Mouse (Mus musculus): ENCODE results near the gene Fam78b. TPM values are rescaled to one million over a fixed set of nuclear protein-coding genes. Genes with fewer than 3 reads are reported as not detected.

The Fam78b gene
- polyA plus RNA-seq, 1 experiment: 0.84 TPM

- TF ChIP-seq CTCF (IDR thresholded peaks at IDR 0.05; ENCODE audit: low read depth, low read length): no peak
- no peak for TF ChIP-seq EP300 (IDR thresholded peaks at IDR 0.05; ENCODE audit: insufficient read depth, low read depth, low read length)
- TF ChIP-seq POLR2A (IDR thresholded peaks at IDR 0.05; ENCODE audit: insufficient read depth, low read length): no peak
- H3K27me3 ChIP-seq (ENCODE audit: control insufficient read depth, insufficient read depth, low read length, poor library complexity, severe bottlenecking): no peaks in the 10 kb centered on the region
- peaks cover 6% of the 10 kb centered on the region for H3K4me1 ChIP-seq (ENCODE audit: control insufficient read depth, insufficient read depth, low read length)
- H3K36me3 ChIP-seq (ENCODE audit: control insufficient read depth, insufficient read depth, low read length, poor library complexity, severe bottlenecking): no peaks in the 10 kb centered on the region
- no peaks in the 10 kb centered on the region for H3K9me3 ChIP-seq (replicated peaks; ENCODE audit: control insufficient read depth, insufficient read depth, low read length, poor library complexity, severe bottlenecking)
- no peak overlapping the region for H3K9ac ChIP-seq (ENCODE audit: low read depth, poor library complexity, severe bottlenecking)
- no peak overlapping the region for H3K4me3 ChIP-seq (ENCODE audit: low read depth, low read length)
- H3K27ac ChIP-seq (ENCODE audit: insufficient read depth, low read length): no peak overlapping the region
Measured at GRCm38 (mm10) chr1:167042558-167042957, 41.3 kb downstream of the Fam78b start.

GRCm38 (mm10) chr1:167046169-167046927 lies 45.1 kb downstream of the Fam78b start:
- no peaks in the 10 kb centered on the region for H3K27me3 ChIP-seq (ENCODE audit: control insufficient read depth, insufficient read depth, low read length, poor library complexity, severe bottlenecking)

GRCm38 (mm10) chr1:167050859-167051258 lies 49.6 kb downstream of the Fam78b start:
- Histone ChIP-seq H3K4me3 (ENCODE audit: low read depth, low read length) (no peak overlapping the region), H3K4me1 (ENCODE audit: control insufficient read depth, insufficient read depth, low read length) (peaks cover 5% of the 10 kb centered on the region), H3K36me3 (ENCODE audit: control insufficient read depth, insufficient read depth, low read length, poor library complexity, severe bottlenecking) (no peaks in the 10 kb centered on the region), H3K27me3 (ENCODE audit: control insufficient read depth, insufficient read depth, low read length, poor library complexity, severe bottlenecking) (no peaks in the 10 kb centered on the region), H3K9ac (ENCODE audit: low read depth, poor library complexity, severe bottlenecking) (no peak overlapping the region), H3K9me3 (replicated peaks; ENCODE audit: control insufficient read depth, insufficient read depth, low read length, poor library complexity, severe bottlenecking) (no peaks in the 10 kb centered on the region), H3K27ac (ENCODE audit: insufficient read depth, low read length) (no peak overlapping the region)
- TF ChIP-seq CTCF (IDR thresholded peaks at IDR 0.05; ENCODE audit: low read depth, low read length) (no peak), EP300 (IDR thresholded peaks at IDR 0.05; ENCODE audit: insufficient read depth, low read depth, low read length) (no peak), POLR2A (IDR thresholded peaks at IDR 0.05; ENCODE audit: insufficient read depth, low read length) (no peak)

More at GRCm38 (mm10) chr1:167046169-167046927, 45.1 kb downstream of the Fam78b start:
- TF ChIP-seq CTCF (IDR thresholded peaks at IDR 0.05; ENCODE audit: low read depth, low read length): no peak
- peak; percentile 88 for TF ChIP-seq EP300 (IDR thresholded peaks at IDR 0.05; ENCODE audit: insufficient read depth, low read depth, low read length)
- no peak for TF ChIP-seq POLR2A (IDR thresholded peaks at IDR 0.05; ENCODE audit: insufficient read depth, low read length)
- H3K4me1 ChIP-seq (ENCODE audit: control insufficient read depth, insufficient read depth, low read length): peaks cover 6% of the 10 kb centered on the region
- H3K36me3 ChIP-seq (ENCODE audit: control insufficient read depth, insufficient read depth, low read length, poor library complexity, severe bottlenecking): no peaks in the 10 kb centered on the region
- H3K9me3 ChIP-seq (replicated peaks; ENCODE audit: control insufficient read depth, insufficient read depth, low read length, poor library complexity, severe bottlenecking): no peaks in the 10 kb centered on the region
- no peak overlapping the region for H3K4me3 ChIP-seq (ENCODE audit: low read depth, low read length)
- no peak overlapping the region for H3K27ac ChIP-seq (ENCODE audit: insufficient read depth, low read length)
- no peak overlapping the region for H3K9ac ChIP-seq (ENCODE audit: low read depth, poor library complexity, severe bottlenecking)

GRCm38 (mm10) chr1:167054029-167054428 lies 52.8 kb downstream of the Fam78b start:
- H3K9me3 ChIP-seq (replicated peaks; ENCODE audit: control insufficient read depth, insufficient read depth, low read length, poor library complexity, severe bottlenecking): no peaks in the 10 kb centered on the region
- no peak for TF ChIP-seq CTCF (IDR thresholded peaks at IDR 0.05; ENCODE audit: low read depth, low read length)
- TF ChIP-seq POLR2A (IDR thresholded peaks at IDR 0.05; ENCODE audit: insufficient read depth, low read length): no peak
- TF ChIP-seq EP300 (IDR thresholded peaks at IDR 0.05; ENCODE audit: insufficient read depth, low read depth, low read length): no peak
- H3K27me3 ChIP-seq (ENCODE audit: control insufficient read depth, insufficient read depth, low read length, poor library complexity, severe bottlenecking): no peaks in the 10 kb centered on the region
- no peaks in the 10 kb centered on the region for H3K4me1 ChIP-seq (ENCODE audit: control insufficient read depth, insufficient read depth, low read length)
- H3K4me3 ChIP-seq (ENCODE audit: low read depth, low read length): no peak overlapping the region
- no peak overlapping the region for H3K27ac ChIP-seq (ENCODE audit: insufficient read depth, low read length)
- no peak overlapping the region for H3K9ac ChIP-seq (ENCODE audit: low read depth, poor library complexity, severe bottlenecking)
- no peaks in the 10 kb centered on the region for H3K36me3 ChIP-seq (ENCODE audit: control insufficient read depth, insufficient read depth, low read length, poor library complexity, severe bottlenecking)

- no peak overlapping the region for H3K9ac ChIP-seq (ENCODE audit: low read depth, poor library complexity, severe bottlenecking)
- TF ChIP-seq EP300 (IDR thresholded peaks at IDR 0.05; ENCODE audit: insufficient read depth, low read depth, low read length) (no peak), POLR2A (IDR thresholded peaks at IDR 0.05; ENCODE audit: insufficient read depth, low read length) (no peak), CTCF (IDR thresholded peaks at IDR 0.05; ENCODE audit: low read depth, low read length) (no peak)
- H3K27me3 ChIP-seq (ENCODE audit: control insufficient read depth, insufficient read depth, low read length, poor library complexity, severe bottlenecking): no peaks in the 10 kb centered on the region
- no peak overlapping the region for H3K27ac ChIP-seq (ENCODE audit: insufficient read depth, low read length)
- no peak overlapping the region for H3K4me3 ChIP-seq (ENCODE audit: low read depth, low read length)
- H3K36me3 ChIP-seq (ENCODE audit: control insufficient read depth, insufficient read depth, low read length, poor library complexity, severe bottlenecking): no peaks in the 10 kb centered on the region
- peaks cover 2% of the 10 kb centered on the region for H3K4me1 ChIP-seq (ENCODE audit: control insufficient read depth, insufficient read depth, low read length)
- H3K9me3 ChIP-seq (replicated peaks; ENCODE audit: control insufficient read depth, insufficient read depth, low read length, poor library complexity, severe bottlenecking): no peaks in the 10 kb centered on the region
Measured at GRCm38 (mm10) chr1:167057543-167057942, 56.3 kb downstream of the Fam78b start.

GRCm38 (mm10) chr1:167059550-167060285 lies 58.5 kb downstream of the Fam78b start:
- H3K9ac ChIP-seq (ENCODE audit: low read depth, poor library complexity, severe bottlenecking): no peak overlapping the region
- peaks cover 2% of the 10 kb centered on the region for H3K4me1 ChIP-seq (ENCODE audit: control insufficient read depth, insufficient read depth, low read length)
- TF ChIP-seq POLR2A (IDR thresholded peaks at IDR 0.05; ENCODE audit: insufficient read depth, low read length) (no peak), EP300 (IDR thresholded peaks at IDR 0.05; ENCODE audit: insufficient read depth, low read depth, low read length) (0 out of 2 replicates have a peak, but pooled peaks have one; percentile 49)
- H3K4me3 ChIP-seq (ENCODE audit: low read depth, low read length): no peak overlapping the region
- no peaks in the 10 kb centered on the region for H3K27me3 ChIP-seq (ENCODE audit: control insufficient read depth, insufficient read depth, low read length, poor library complexity, severe bottlenecking)
- H3K9me3 ChIP-seq (replicated peaks; ENCODE audit: control insufficient read depth, insufficient read depth, low read length, poor library complexity, severe bottlenecking): no peaks in the 10 kb centered on the region
- no peak overlapping the region for H3K27ac ChIP-seq (ENCODE audit: insufficient read depth, low read length)
- H3K36me3 ChIP-seq (ENCODE audit: control insufficient read depth, insufficient read depth, low read length, poor library complexity, severe bottlenecking): no peaks in the 10 kb centered on the region

Measured in ES-Bruce4 (cell line).